Mouse (Mus musculus): ENCODE measurements around the gene Slc38a11.

GRCm38 (mm10) chr2:65382485-65382884 is 18.7 kb upstream of the Slc38a11 start:
- TF ChIP-seq UBTF (IDR thresholded peaks at IDR 0.05; ENCODE audit: low read depth, low read length) (no peak), USF1 (IDR thresholded peaks at IDR 0.05; ENCODE audit: low read depth, low read length) (no peak), CTCF (conservative IDR thresholded peaks at IDR 0.05 in 1 of 2, IDR thresholded peaks at IDR 0.05 in 1 of 2; ENCODE audit: low read depth in 2 of 2, low read length in 2 of 2) (no peak), TCF12 (IDR thresholded peaks at IDR 0.05; ENCODE audit: low read depth, low read length) (no peak), ZC3H11A (IDR thresholded peaks at IDR 0.05; ENCODE audit: low read depth, low read length) (no peak), POLR2A (IDR thresholded peaks at IDR 0.05; ENCODE audit: low read depth, low read length) (no peak), POLR2AphosphoS2 (IDR thresholded peaks at IDR 0.05; ENCODE audit: low read depth, low read length) (no peak), RAD21 (IDR thresholded peaks at IDR 0.05; ENCODE audit: low read depth, low read length) (no peak), CHD1 (IDR thresholded peaks at IDR 0.05; ENCODE audit: low read depth, low read length) (no peak), JUN (IDR thresholded peaks at IDR 0.05; ENCODE audit: insufficient read depth, low read depth, low read length) (no peak), E2F4 (IDR thresholded peaks at IDR 0.05; ENCODE audit: insufficient replicate concordance, low read depth, low read length) (no peak)

Data from CH12.LX (cell line).